Mouse (Mus musculus) heart, embryonic 12.5 days (tissue): ENCODE results near the gene Cbr1. TPM values are rescaled to one million over a fixed set of nuclear protein-coding genes. Genes with fewer than 3 reads are reported as not detected.
A peak's percentile ranks its signal among the peaks of the same experiment; 100 is the strongest.

ENCODE experiments used
- ATAC-seq: fragments of 200-750 bp; cut with Nextera tagmentation; 2 replicates; pipeline ENCODE4 v1.8.0; 2017; ENCODE audit warnings: moderate TSS enrichment, moderate library complexity; ENCODE audit not compliant: insufficient number of reproducible peaks, low FRiP score
- H3K27ac ChIP-seq: fragments of 300-500 bp; sonication (generic); 2 replicates; pipeline ENCODE4 v1.5.1; 2016; ENCODE audit warnings: mild to moderate bottlenecking, moderate library complexity; ENCODE audit not compliant: poor library complexity, severe bottlenecking
- H3K27me3 ChIP-seq: fragments of 300-500 bp; sonication (generic); replicated peaks from 2 replicates; pipeline ENCODE4 v1.6.1; 2016; ENCODE audit warnings: mild to moderate bottlenecking, moderate library complexity
- H3K36me3 ChIP-seq: fragments of 300-500 bp; sonication (generic); 2 replicates; pipeline ENCODE4 v1.6.1; 2016; ENCODE audit warnings: mild to moderate bottlenecking, moderate library complexity
- H3K4me1 ChIP-seq: fragments of 300-500 bp; sonication (generic); replicated peaks from 2 replicates; pipeline ENCODE4 v1.6.1; 2016; ENCODE audit warnings: mild to moderate bottlenecking
- H3K4me2 ChIP-seq: fragments of 300-500 bp; sonication (generic); 2 replicates; pipeline ENCODE4 v1.6.1; 2016; ENCODE audit warnings: mild to moderate bottlenecking, moderate library complexity
- H3K4me3 ChIP-seq: fragments of 300-500 bp; sonication (generic); 2 replicates; pipeline ENCODE4 v1.5.1; 2016; ENCODE audit warnings: mild to moderate bottlenecking
- H3K9ac ChIP-seq: fragments of 300-500 bp; sonication (generic); 2 replicates; pipeline ENCODE4 v1.6.1; 2016; ENCODE audit warnings: mild to moderate bottlenecking, moderate library complexity
- H3K9me3 ChIP-seq: fragments of 300-500 bp; sonication (generic); replicated peaks from 2 replicates; pipeline ENCODE4 v1.6.1; 2016; ENCODE audit warnings: mild to moderate bottlenecking, moderate library complexity
- WGBS: fragments of 180-500 bp; shearing (Covaris S2); methylation state at CpG from one replicate; pipeline ENCODE4 v1.1.7; 2016; 5-methylcytosine and 5-hydroxymethylcytosine counted together
- polyA plus RNA-seq: library from polyadenylated mRNA; unstranded; fragments of >200 nt; fragmentation: Nextera tagmentation; extraction: Ambion mirVana; gene quantifications from 2 replicates; pipeline ENCODE4 v1.2.1, GENCODE M21; 2016

The Cbr1 gene
- polyA plus RNA-seq: 57.0 and 58.0 TPM in 2 replicates

DNA sequence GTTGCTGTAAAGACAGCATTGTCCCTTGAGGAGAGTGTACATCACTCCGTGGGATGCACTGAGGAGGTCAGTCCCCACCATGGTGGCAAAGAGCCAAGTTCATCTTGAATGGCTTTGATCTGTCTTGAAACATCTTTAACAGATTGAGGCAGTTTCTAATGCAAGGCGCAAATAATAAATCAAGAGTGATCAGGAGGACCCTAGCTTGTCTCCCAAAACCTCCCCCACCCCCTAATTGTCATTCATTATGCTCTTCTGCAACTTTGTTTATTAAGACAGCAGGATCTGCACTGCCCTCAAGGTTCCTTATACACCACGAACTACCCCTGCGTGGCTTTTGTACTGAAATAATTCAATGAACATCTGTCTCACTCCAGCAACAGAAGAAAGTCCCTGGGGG lies at the start of gene Cbr1:
Gene Cbr1, plus strand, starts transcription at position 301 of the 400 bp plus-strand sequence.
- H3K27me3 ChIP-seq: no peaks in the 10 kb centered on the region
- H3K9me3 ChIP-seq: no peaks in the 10 kb centered on the region
- WGBS: 73% methylated on average over 4 of the region's 4 CpGs
- no peak within 1 kb of the TSS for H3K27ac ChIP-seq
- peak within 1 kb of the TSS; percentile 60 for H3K4me3 ChIP-seq
- H3K4me2 ChIP-seq: peak within 1 kb of the TSS; percentile 95
- no peak within 1 kb of the TSS for H3K9ac ChIP-seq
- peaks cover 8% of the 10 kb centered on the region for H3K36me3 ChIP-seq
- no peak for ATAC-seq
- H3K4me1 ChIP-seq: peaks cover 20% of the 10 kb centered on the region

DNA sequence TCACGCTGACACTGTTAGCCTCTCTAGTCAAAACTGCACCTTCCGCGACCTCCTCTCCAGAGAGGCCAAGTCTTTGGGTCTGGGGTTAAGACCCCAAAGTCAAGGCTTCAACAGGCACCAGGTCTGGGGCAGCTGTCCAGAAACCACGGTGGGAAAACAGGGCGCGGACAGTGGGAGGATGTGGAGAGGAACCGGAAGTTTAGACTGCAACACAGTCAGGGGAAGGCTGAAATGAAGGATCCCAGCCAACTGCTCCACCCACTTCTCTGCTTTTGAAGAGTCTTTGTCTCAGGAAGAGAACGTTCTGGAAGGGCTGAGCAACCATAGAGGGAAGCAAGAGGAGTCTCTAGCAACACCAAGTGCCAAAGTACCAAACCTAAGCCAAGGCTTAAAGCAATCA lies 48.0 kb upstream of the Cbr1 start:
- no peak overlapping the region for H3K4me2 ChIP-seq
- H3K9ac ChIP-seq: no peak overlapping the region
- ATAC-seq: no peak
- no peaks in the 10 kb centered on the region for H3K4me1 ChIP-seq
- no peaks in the 10 kb centered on the region for H3K36me3 ChIP-seq
- no peak overlapping the region for H3K4me3 ChIP-seq
- no peaks in the 10 kb centered on the region; the same call in none of the 2 replicates for H3K27me3 ChIP-seq
- 0 out of 2 replicates have a peak, but pooled peaks cover 5% of the 10 kb centered on the region for H3K9me3 ChIP-seq
- WGBS: 58% methylated on average over 8 of the region's 8 CpGs
- H3K27ac ChIP-seq: no peak overlapping the region

DNA sequence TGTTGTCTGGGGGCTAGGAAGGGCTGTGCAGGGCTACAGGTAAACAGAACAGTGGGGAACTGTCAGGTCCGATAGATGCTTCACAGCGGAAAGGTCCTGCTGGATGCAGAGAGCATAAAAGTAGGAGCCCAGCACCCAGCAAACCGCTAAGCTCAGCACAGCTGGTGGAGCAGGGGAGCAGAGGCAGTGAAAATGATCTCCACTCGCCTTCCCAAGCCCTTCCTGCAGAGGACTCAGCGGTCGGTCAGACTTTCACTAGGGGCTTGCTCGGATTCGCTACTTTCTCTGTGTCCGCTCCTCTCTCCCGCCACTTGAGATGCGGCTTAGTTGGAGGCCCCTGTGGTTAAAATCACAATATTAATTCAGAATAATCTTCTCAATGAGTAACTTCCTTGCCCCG lies 47.2 kb upstream of the Cbr1 start:
- ATAC-seq: no peak
- Histone ChIP-seq H3K27me3 (no peaks in the 10 kb centered on the region; the same call in none of the 2 replicates), H3K9me3 (0 out of 2 replicates have a peak, but pooled peaks cover 5% of the 10 kb centered on the region), H3K9ac (no peak overlapping the region), H3K4me3 (no peak overlapping the region), H3K27ac (no peak overlapping the region), H3K36me3 (no peaks in the 10 kb centered on the region), H3K4me1 (no peaks in the 10 kb centered on the region), H3K4me2 (peak overlapping the region; percentile 9; the same call in 1 of the 2 replicates)
- 23% methylated on average over 12 of the region's 12 CpGs for WGBS

DNA sequence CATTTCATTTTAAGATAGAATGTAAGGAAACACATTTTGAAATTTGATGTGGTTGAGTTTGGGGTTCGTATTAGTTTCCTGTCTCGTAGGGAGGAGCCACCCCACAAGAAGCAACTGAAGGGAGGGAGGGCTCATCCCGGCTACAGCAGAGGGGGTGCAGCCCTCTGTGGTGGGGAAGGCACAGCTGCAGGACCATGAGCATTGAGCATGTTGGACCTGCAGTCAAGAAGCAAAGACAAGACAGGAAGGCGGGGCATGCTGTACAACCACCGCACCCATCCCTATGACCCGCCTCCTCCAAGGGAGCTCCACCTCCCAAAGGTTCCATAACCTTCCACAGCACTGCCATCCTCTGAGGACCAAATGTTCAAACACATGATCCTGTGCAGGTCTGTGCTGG lies 33.3 kb upstream of the Cbr1 start:
- no peak overlapping the region for H3K9ac ChIP-seq
- H3K27ac ChIP-seq: no peak overlapping the region
- no peak overlapping the region for H3K4me3 ChIP-seq
- no peak for ATAC-seq
- no peak overlapping the region for H3K4me2 ChIP-seq
- H3K36me3 ChIP-seq: no peaks in the 10 kb centered on the region
- whole genome bisulfite sequencing: 89% methylated on average over 6 of the region's 6 CpGs
- no peaks in the 10 kb centered on the region for H3K9me3 ChIP-seq
- peaks cover 8% of the 10 kb centered on the region; the same call in 1 of the 2 replicates for H3K27me3 ChIP-seq
- H3K4me1 ChIP-seq: peaks cover 11% of the 10 kb centered on the region; the same call in 1 of the 2 replicates

DNA sequence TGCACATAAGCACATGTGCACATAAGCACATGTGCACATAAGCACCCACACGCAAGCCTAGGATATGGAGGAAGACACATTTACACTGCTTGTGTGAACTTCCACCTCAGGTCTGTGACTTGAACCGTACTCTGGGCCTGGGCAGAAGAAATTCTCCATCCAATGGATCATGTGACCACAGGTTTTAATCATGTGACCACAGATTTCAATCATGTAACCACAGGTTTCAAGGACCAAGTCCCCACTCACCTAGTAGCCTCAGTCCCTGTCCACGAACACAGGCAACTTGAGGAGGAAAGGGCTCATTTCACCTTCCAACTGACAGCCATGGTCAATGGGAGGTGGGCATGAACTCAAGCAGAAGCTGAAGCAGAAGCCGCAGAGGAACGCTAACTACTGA lies 32.2 kb upstream of the Cbr1 start:
- no peak overlapping the region for H3K4me2 ChIP-seq
- peaks cover 11% of the 10 kb centered on the region; the same call in 1 of the 2 replicates for H3K4me1 ChIP-seq
- WGBS: 86% methylated on average over 5 of the region's 5 CpGs
- no peak overlapping the region for H3K4me3 ChIP-seq
- H3K27ac ChIP-seq: no peak overlapping the region
- no peak overlapping the region for H3K9ac ChIP-seq
- no peak for ATAC-seq
- no peaks in the 10 kb centered on the region for H3K9me3 ChIP-seq
- H3K27me3 ChIP-seq: peaks cover 14% of the 10 kb centered on the region; the same call in 1 of the 2 replicates
- no peaks in the 10 kb centered on the region for H3K36me3 ChIP-seq

DNA sequence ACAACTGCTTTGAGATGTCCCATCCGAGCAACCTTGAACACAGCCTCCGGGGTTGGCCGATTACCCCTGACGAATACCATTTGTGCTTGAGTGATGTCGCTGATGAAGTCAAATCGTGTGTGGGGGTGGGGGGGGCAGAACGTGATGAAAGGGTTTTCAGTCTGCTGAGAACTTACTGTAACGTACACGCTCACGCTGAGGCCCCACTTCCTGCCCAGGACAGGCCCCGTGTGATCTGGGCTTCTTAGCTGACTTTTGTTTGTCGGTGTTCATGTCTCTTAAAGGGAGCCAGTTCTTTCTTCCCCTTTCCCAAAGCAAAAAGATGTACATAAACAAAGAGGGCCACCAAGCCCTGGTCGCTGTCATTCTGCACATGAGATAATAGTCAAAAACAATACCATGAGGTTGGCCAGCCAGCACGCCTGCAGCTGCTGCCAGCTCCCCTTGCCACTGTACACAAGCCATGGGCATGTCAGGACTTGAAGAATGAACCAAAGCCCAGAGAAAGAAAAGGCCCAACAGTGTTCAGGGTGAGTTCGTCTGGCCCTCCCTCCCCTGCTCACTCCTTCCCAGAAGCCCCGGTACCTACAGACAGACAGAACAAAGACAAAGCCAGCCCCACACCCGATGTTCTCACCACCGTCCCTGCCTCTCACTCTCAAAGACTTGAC lies 31.0 kb upstream of the Cbr1 start:
- WGBS: 43% methylated on average over 18 of the region's 18 CpGs
- Histone ChIP-seq H3K4me2 (no peak overlapping the region), H3K27me3 (peaks cover 14% of the 10 kb centered on the region; the same call in 1 of the 2 replicates), H3K36me3 (no peaks in the 10 kb centered on the region), H3K4me1 (peaks cover 11% of the 10 kb centered on the region; the same call in 1 of the 2 replicates), H3K9ac (no peak overlapping the region), H3K27ac (no peak overlapping the region), H3K9me3 (no peaks in the 10 kb centered on the region), H3K4me3 (no peak overlapping the region)
- no peak for ATAC-seq

DNA sequence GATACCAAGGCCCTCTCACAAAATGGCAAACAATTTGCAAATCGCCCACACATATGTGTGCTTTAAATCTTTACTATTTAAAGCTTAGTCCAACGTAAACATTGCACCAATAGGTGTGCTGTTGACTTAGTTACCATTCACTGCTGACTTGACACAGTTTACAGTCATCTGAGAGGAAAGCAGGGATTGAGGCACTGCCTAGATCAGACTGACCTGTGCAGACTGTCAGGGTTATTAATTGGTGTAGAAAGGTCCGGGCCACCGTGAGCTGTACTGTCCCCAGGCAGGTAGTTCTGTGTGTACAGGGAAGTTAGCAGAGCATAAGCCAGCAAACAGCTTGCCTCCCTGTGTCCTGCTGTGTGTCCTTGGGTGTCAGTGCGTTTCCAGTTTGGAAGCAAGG lies 30.1 kb upstream of the Cbr1 start:
- Histone ChIP-seq H3K4me3 (no peak overlapping the region), H3K9me3 (no peaks in the 10 kb centered on the region), H3K9ac (no peak overlapping the region), H3K4me1 (peaks cover 11% of the 10 kb centered on the region; the same call in 1 of the 2 replicates), H3K4me2 (no peak overlapping the region), H3K27ac (no peak overlapping the region), H3K36me3 (no peaks in the 10 kb centered on the region), H3K27me3 (peaks cover 14% of the 10 kb centered on the region; the same call in 1 of the 2 replicates)
- ATAC-seq: no peak
- WGBS: 82% methylated on average over 5 of the region's 5 CpGs

DNA sequence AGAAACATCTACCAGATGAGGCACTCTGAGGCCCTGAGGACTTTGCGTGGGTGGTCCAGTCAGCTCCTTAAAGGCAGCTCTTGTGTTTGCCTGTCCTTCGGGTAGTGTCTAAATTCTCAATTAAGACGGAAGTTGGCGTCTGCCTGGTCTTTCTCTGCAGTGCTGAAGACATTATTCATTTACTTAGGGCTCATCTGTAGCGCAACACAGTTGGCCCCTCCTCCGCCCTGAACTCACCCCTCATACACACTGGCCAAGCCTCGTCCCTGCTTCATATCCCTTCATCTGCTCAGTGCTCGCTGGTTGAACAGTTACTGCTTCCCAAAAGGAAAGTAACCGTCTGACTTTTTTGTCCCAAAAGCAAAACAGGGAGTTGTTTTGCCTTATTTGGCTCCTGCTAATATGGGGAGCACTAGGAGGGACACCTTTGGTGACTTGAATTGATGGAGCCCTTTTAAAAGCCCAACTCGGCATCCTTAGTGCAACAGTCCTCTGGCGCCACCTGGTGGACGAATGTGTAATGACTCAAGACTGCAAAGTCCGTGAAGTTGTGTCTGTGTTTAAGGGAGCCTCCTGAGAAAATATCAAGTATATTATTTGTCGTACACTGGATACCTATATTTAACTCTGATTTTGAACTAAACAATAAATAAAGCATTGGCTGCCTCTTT lies 29.1 kb upstream of the Cbr1 start:
- Histone ChIP-seq H3K4me1 (peaks cover 19% of the 10 kb centered on the region), H3K27ac (no peak overlapping the region), H3K9ac (no peak overlapping the region), H3K4me3 (no peak overlapping the region), H3K36me3 (no peaks in the 10 kb centered on the region), H3K4me2 (no peak overlapping the region), H3K9me3 (no peaks in the 10 kb centered on the region), H3K27me3 (peaks cover 14% of the 10 kb centered on the region; the same call in 1 of the 2 replicates)
- WGBS: 36% methylated on average over 14 of the region's 14 CpGs
- no peak for ATAC-seq

DNA sequence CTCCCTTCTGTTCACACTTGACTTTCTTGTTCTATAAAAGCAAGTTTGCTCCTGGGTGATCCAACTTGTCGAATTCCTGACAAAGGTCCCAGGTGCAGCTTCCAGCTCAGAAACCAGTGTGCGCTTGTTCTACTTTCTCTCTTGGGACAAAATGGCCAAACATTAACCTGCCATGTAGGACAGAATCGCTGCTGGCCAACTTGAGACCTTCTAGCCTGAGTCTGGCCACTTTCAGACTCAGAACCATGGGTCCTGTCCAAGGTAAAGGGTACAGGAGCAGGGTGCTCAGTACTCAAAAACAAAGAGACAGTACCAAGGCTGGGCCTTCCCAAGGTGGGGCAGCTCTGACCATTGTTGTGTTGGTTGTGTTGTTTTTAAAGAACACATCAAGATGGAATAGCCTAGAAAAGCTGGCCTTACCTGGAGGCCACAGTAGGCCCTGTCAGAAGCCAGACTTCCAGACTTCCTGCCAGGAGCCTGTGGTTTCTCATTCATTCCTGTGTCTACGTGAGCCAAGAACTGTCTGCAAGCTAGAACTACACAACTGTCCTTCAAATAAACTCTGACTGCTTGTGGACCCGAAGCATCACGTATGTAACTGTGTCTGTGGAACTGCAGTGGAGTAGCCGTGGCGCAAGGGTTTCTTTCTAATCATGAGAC lies 27.2 kb upstream of the Cbr1 start:
- no peaks in the 10 kb centered on the region for H3K36me3 ChIP-seq
- H3K4me2 ChIP-seq: no peak overlapping the region
- peaks cover 14% of the 10 kb centered on the region; the same call in 1 of the 2 replicates for H3K27me3 ChIP-seq
- WGBS: 74% methylated on average over 8 of the region's 8 CpGs
- no peak overlapping the region for H3K27ac ChIP-seq
- peaks cover 19% of the 10 kb centered on the region for H3K4me1 ChIP-seq
- H3K9ac ChIP-seq: no peak overlapping the region
- no peak overlapping the region for H3K4me3 ChIP-seq
- no peak for ATAC-seq
- no peaks in the 10 kb centered on the region for H3K9me3 ChIP-seq

DNA sequence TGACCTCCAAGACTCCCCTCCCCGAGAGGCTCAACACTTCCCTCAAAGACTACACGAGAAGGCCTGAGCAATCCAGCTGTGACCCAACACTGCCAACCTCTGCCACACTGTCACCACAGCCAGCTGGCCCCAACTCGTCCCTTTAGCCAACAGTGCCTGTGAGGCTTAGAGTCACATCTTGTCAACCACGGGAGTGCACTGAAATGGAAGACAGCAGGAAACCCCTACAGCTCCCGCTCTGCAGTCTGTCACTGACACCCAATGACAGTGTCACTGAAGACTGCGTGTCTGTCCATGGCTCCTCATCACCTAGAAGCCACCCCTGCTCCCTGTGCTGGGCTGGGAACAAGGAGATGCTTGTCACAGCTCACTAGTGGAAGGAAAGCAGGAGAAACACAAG lies 24.5 kb upstream of the Cbr1 start:
- H3K4me2 ChIP-seq: no peak overlapping the region
- H3K4me3 ChIP-seq: no peak overlapping the region
- 24% methylated on average over 6 of the region's 6 CpGs for WGBS
- H3K27ac ChIP-seq: peak overlapping the region; percentile 17; the same call in 1 of the 2 replicates
- H3K4me1 ChIP-seq: peaks cover 17% of the 10 kb centered on the region
- peaks cover 11% of the 10 kb centered on the region for H3K36me3 ChIP-seq
- ATAC-seq: peak; percentile 61; the same call in 1 of the 2 replicates
- H3K9ac ChIP-seq: no peak overlapping the region
- H3K27me3 ChIP-seq: peaks cover 7% of the 10 kb centered on the region; the same call in 1 of the 2 replicates
- H3K9me3 ChIP-seq: no peaks in the 10 kb centered on the region
